Mouse (Mus musculus) midbrain, embryonic 10.5 days (tissue): ENCODE results near the gene Chaf1a. TPM values are rescaled to one million over a fixed set of nuclear protein-coding genes. Genes with fewer than 3 reads are reported as not detected.
A peak's percentile ranks its signal among the peaks of the same experiment; 100 is the strongest.

ENCODE experiments used
- DNase-seq: peaks from one replicate; pipeline ENCODE4 v3.0.0-alpha.2; 2017; ENCODE audit warnings: low spot score
- H3K27ac ChIP-seq: fragments of 300-500 bp; sonication (generic); replicated peaks from 2 replicates; pipeline ENCODE4 v1.5.1; 2016; ENCODE audit warnings: mild to moderate bottlenecking
- H3K27me3 ChIP-seq: fragments of 300-500 bp; sonication (generic); 2 replicates; pipeline ENCODE4 v1.6.1; 2016; ENCODE audit warnings: low read depth, mild to moderate bottlenecking; ENCODE audit not compliant: poor library complexity, severe bottlenecking
- H3K36me3 ChIP-seq: fragments of 300-500 bp; sonication (generic); 2 replicates; pipeline ENCODE4 v1.6.1; 2016; ENCODE audit warnings: mild to moderate bottlenecking, moderate library complexity
- H3K4me1 ChIP-seq: fragments of 300-500 bp; sonication (generic); 2 replicates; pipeline ENCODE4 v1.6.1; 2016
- H3K4me3 ChIP-seq: fragments of 300-500 bp; sonication (generic); 2 replicates; pipeline ENCODE4 v1.5.1; 2016; ENCODE audit warnings: mild to moderate bottlenecking, moderate library complexity
- H3K9me3 ChIP-seq: fragments of 300-500 bp; sonication (generic); replicated peaks from 2 replicates; pipeline ENCODE4 v1.6.1; 2016; ENCODE audit warnings: mild to moderate bottlenecking
- WGBS: fragments of 180-500 bp; shearing (Covaris S2); methylation state at CpG from one replicate; pipeline ENCODE4 v1.1.7; 2016; 5-methylcytosine and 5-hydroxymethylcytosine counted together
- polyA plus RNA-seq: library from polyadenylated mRNA; unstranded; fragments of >200 nt; fragmentation: Nextera tagmentation; extraction: Ambion mirVana; gene quantifications from 2 replicates; pipeline ENCODE4 v1.2.1, GENCODE M21; 2016

Gene Chaf1a
- polyA plus RNA-seq, 1 experiment from 2014 or later: 49.3 TPM

GRCm38 (mm10) chr17:56010255-56010654, 30.0 kb upstream of the Chaf1a start:
- peak overlapping the region; percentile 96 for H3K27ac ChIP-seq
- no peak for DNase-seq
- peak overlapping the region; percentile 86 for H3K4me3 ChIP-seq
- 80% methylated on average over 14 of the region's 14 CpGs for WGBS
- H3K4me1 ChIP-seq: peaks cover 42% of the 10 kb centered on the region
- peaks cover 2% of the 10 kb centered on the region; the same call in 1 of the 2 replicates for H3K27me3 ChIP-seq
- H3K9me3 ChIP-seq: no peaks in the 10 kb centered on the region
- H3K36me3 ChIP-seq: peaks cover 49% of the 10 kb centered on the region

GRCm38 (mm10) chr17:56010681-56011080, 29.6 kb upstream of the Chaf1a start:
- peak overlapping the region; percentile 96; the same call in 1 of the 2 replicates for H3K27ac ChIP-seq
- WGBS: 9% methylated on average over 9 of the region's 9 CpGs

GRCm38 (mm10) chr17:56011441-56011840, 28.8 kb upstream of the Chaf1a start:
- DNase-seq: no peak
- Histone ChIP-seq H3K27me3 (no peaks in the 10 kb centered on the region), H3K27ac (no peak overlapping the region), H3K4me1 (peaks cover 42% of the 10 kb centered on the region), H3K36me3 (peaks cover 61% of the 10 kb centered on the region), H3K4me3 (no peak overlapping the region), H3K9me3 (no peaks in the 10 kb centered on the region)
- WGBS: 91% methylated on average over 7 of the region's 7 CpGs

More at GRCm38 (mm10) chr17:56010681-56011080, 29.6 kb upstream of the Chaf1a start:
- DNase-seq: peak; percentile 83
- no peaks in the 10 kb centered on the region for H3K9me3 ChIP-seq
- peak overlapping the region; percentile 86 for H3K4me3 ChIP-seq
- H3K4me1 ChIP-seq: peaks cover 42% of the 10 kb centered on the region
- no peaks in the 10 kb centered on the region for H3K27me3 ChIP-seq
- peaks cover 53% of the 10 kb centered on the region for H3K36me3 ChIP-seq

GRCm38 (mm10) chr17:56015293-56015692, 24.9 kb upstream of the Chaf1a start:
- no peak for DNase-seq
- H3K27me3 ChIP-seq: no peaks in the 10 kb centered on the region
- peaks cover 99% of the 10 kb centered on the region for H3K36me3 ChIP-seq
- H3K4me1 ChIP-seq: peaks cover 16% of the 10 kb centered on the region
- H3K27ac ChIP-seq: no peak overlapping the region
- no peaks in the 10 kb centered on the region for H3K9me3 ChIP-seq
- 95% methylated on average over 9 of the region's 9 CpGs for WGBS
- H3K4me3 ChIP-seq: no peak overlapping the region

GRCm38 (mm10) chr17:56016382-56016781, 23.9 kb upstream of the Chaf1a start:
- Histone ChIP-seq H3K4me3 (no peak overlapping the region), H3K27me3 (no peaks in the 10 kb centered on the region), H3K36me3 (peaks cover 94% of the 10 kb centered on the region), H3K27ac (no peak overlapping the region), H3K9me3 (no peaks in the 10 kb centered on the region), H3K4me1 (0 out of 2 replicates have a peak, but pooled peaks cover 5% of the 10 kb centered on the region)
- 88% methylated on average over 8 of the region's 8 CpGs for WGBS
- no peak for DNase-seq

GRCm38 (mm10) chr17:56016793-56017785, 23.1 kb upstream of the Chaf1a start:
- Histone ChIP-seq H3K4me3 (no peak overlapping the region), H3K27ac (no peak overlapping the region), H3K36me3 (peaks cover 87% of the 10 kb centered on the region), H3K4me1 (0 out of 2 replicates have a peak, but pooled peaks cover 3% of the 10 kb centered on the region), H3K27me3 (no peaks in the 10 kb centered on the region), H3K9me3 (no peaks in the 10 kb centered on the region)
- no peak for DNase-seq
- WGBS: 84% methylated on average over 15 of the region's 15 CpGs

GRCm38 (mm10) chr17:56017848-56018247, 22.4 kb upstream of the Chaf1a start:
- H3K4me1 ChIP-seq: peaks cover 5% of the 10 kb centered on the region
- no peak overlapping the region for H3K4me3 ChIP-seq
- no peaks in the 10 kb centered on the region for H3K9me3 ChIP-seq
- 93% methylated on average over 7 of the region's 7 CpGs for WGBS
- peaks cover 83% of the 10 kb centered on the region for H3K36me3 ChIP-seq
- no peaks in the 10 kb centered on the region for H3K27me3 ChIP-seq
- DNase-seq: no peak
- H3K27ac ChIP-seq: no peak overlapping the region

- peaks cover 81% of the 10 kb centered on the region for H3K36me3 ChIP-seq
- no peak for DNase-seq
- WGBS: 80% methylated on average over 20 of the region's 20 CpGs
These were observed 21.7 kb upstream of the Chaf1a start for GRCm38 (mm10) chr17:56018347-56019131.

GRCm38 (mm10) chr17:56020400-56021084, 19.7 kb upstream of the Chaf1a start:
- H3K4me1 ChIP-seq: peaks cover 14% of the 10 kb centered on the region
- no peak overlapping the region for H3K27ac ChIP-seq
- no peak for DNase-seq
- H3K9me3 ChIP-seq: no peaks in the 10 kb centered on the region
- no peaks in the 10 kb centered on the region for H3K27me3 ChIP-seq
- no peak overlapping the region for H3K4me3 ChIP-seq
- peaks cover 71% of the 10 kb centered on the region for H3K36me3 ChIP-seq
- WGBS: 94% methylated on average over 6 of the region's 6 CpGs

More at GRCm38 (mm10) chr17:56018347-56019131, 21.7 kb upstream of the Chaf1a start:
- Histone ChIP-seq H3K4me1 (peaks cover 12% of the 10 kb centered on the region), H3K9me3 (no peaks in the 10 kb centered on the region), H3K27me3 (no peaks in the 10 kb centered on the region), H3K27ac (no peak overlapping the region), H3K4me3 (no peak overlapping the region)

GRCm38 (mm10) chr17:56021161-56021910, 18.9 kb upstream of the Chaf1a start:
- Histone ChIP-seq H3K9me3 (no peaks in the 10 kb centered on the region), H3K4me1 (peaks cover 14% of the 10 kb centered on the region), H3K4me3 (no peak overlapping the region), H3K36me3 (peaks cover 68% of the 10 kb centered on the region), H3K27ac (no peak overlapping the region), H3K27me3 (no peaks in the 10 kb centered on the region)
- WGBS: 90% methylated on average over 4 of the region's 4 CpGs
- DNase-seq: no peak

GRCm38 (mm10) chr17:56022131-56022988, 17.9 kb upstream of the Chaf1a start:
- Histone ChIP-seq H3K4me3 (no peak overlapping the region), H3K9me3 (no peaks in the 10 kb centered on the region), H3K27me3 (no peaks in the 10 kb centered on the region), H3K27ac (no peak overlapping the region), H3K36me3 (peaks cover 66% of the 10 kb centered on the region), H3K4me1 (peaks cover 14% of the 10 kb centered on the region)
- 82% methylated on average over 2 of the region's 2 CpGs for WGBS
- DNase-seq: no peak
